Mouse (Mus musculus) retina, postnatal 1 day (tissue): ENCODE results near the gene Papola.

Experiments
- DNase-seq: peaks from one replicate; pipeline ENCODE4 v3.0.0-alpha.2; 2012

Gene Papola

GRCm38 (mm10) chr12:105869242-105869641, 84.7 kb downstream of the Papola start:
- no peak for DNase-seq

- no peak for DNase-seq
These were observed 85.2 kb downstream of the Papola start for GRCm38 (mm10) chr12:105869696-105870095.

- no peak for DNase-seq
These were observed 88.8 kb downstream of the Papola start for GRCm38 (mm10) chr12:105873283-105873682.

GRCm38 (mm10) chr12:105875112-105875511, 90.6 kb downstream of the Papola start:
- peak; percentile 91 for DNase-seq

GRCm38 (mm10) chr12:105876521-105876920, 92.0 kb downstream of the Papola start:
- peak; percentile 65 for DNase-seq

GRCm38 (mm10) chr12:105876931-105877330, 92.4 kb downstream of the Papola start:
- DNase-seq: no peak

GRCm38 (mm10) chr12:105878746-105879145, 94.3 kb downstream of the Papola start:
- DNase-seq: no peak

GRCm38 (mm10) chr12:105883799-105884514, 99.5 kb downstream of the Papola start:
- DNase-seq: no peak

- DNase-seq: peak; percentile 67
These were observed 100.2 kb downstream of the Papola start for GRCm38 (mm10) chr12:105884515-105885323.
